Mouse (Mus musculus) R1 (cell line): Measurements from ENCODE around the gene Tbkbp1.

Experiments
- DNase-seq: peaks from one replicate; pipeline ENCODE4 v3.0.0-alpha.2; 2018; ENCODE audit warnings: low read depth, low spot score

Tbkbp1 gene

DNA sequence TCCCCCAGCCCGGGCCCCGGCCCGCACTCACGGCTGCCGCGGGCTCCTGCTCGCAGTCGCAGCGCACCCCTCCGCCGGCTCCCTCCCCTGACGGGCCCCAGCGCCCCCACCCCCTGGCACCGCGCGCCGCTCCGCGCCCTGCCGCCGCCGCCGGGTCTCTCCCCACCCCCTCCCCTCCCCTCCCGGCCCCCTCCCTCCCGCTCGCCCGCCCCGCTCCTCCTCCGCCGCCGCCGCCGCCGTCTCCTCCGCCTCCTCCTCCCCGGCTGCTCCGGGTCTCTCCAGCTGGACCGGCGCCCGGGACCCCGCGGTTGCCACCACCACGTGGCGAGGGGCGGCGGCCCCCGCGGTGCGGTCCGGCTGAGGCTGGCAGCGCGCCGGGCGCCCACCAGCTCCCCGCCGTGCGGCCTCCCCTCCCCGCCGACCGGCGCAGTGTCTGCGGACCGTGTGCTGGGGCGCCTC, at the start of gene Tbkbp1:
TSS of gene Tbkbp1 (minus strand) at position 153 of the 459 bp plus-strand sequence.
- DNase-seq, result no peak

- no peak for DNase-seq
Observed at GRCm38 (mm10) chr11:97199519-97199918, 48.2 kb upstream of the Tbkbp1 start.

DNA sequence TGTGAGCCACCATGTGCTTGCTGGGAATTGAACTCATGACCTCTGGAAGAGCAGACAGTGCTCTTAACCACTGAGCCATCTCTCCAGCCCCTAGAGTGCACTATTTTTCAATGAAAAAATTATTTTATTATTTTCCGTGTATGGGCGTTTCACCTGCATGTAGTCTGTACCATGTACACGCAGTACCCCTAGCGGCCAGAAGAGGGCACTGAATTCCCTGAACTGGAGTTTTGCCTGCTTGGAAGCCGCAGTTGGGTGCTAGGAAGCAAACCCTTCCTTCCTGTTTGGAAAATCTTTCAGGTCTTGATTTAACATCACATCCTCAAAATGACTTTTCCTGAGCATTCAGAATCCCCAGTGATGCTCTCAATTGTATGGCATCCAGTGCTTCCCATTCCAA, 47.3 kb upstream of the Tbkbp1 start:
- peak; percentile 80 for DNase-seq

DNA sequence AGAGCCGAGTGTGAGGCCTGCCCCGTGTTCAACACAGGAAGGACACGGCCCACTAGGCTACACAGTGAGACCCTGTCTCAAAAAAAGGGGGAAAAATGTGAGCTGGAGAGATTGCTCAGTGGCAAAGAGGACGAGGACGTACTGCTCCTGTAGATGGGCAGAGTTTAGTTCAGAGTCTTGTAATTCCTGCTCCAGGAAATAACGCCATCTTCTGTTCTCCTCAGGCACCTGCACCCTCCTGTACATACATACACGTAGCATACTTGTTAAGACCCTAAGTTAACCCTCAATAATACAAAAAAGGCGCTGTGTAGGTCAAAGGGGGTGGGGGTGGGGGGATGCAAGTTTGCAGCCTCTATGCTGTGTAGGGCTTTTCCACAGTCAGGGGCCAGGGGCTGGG, 45.7 kb upstream of the Tbkbp1 start:
- DNase-seq, result peak; percentile 72

DNA sequence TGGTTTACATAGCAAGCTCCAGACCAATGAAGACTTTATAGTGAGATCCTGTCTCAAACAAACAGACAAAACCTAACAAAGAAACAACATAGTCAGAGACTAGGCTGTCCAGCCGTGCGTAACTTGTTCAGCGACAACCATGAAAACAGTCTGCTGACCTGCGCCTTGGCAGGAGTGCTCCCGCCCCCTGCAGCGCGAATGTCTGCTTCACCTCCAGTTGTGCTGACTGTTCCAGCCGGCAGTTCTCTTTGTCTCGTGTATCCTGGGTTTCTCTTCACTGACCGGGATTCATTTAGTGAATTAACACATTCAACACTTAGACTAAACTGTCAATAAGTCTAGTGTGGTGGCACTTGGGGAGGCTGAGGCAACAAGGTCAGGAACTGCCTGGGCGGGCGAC, 45.2 kb upstream of the Tbkbp1 start:
- DNase-seq, result peak; percentile 70

DNA sequence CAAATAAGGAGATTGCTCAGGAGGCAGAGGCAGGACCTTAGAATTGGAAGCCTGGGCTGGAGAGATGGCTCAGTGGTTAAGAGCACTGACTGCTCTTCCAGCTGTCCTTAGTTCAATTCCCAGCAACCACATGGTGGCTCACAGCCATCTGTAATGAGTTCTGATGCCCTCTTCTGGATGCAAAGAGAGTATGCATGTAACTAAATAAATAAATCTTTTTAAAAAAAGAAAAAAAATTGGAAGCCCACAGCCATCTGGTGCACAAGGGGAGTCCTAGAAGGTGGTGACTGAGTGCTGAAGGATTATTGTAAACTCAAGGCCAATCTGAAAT, 41.3 kb upstream of the Tbkbp1 start:
- DNase-seq, result peak; percentile 70

GRCm38 (mm10) chr11:97191915-97192620, 40.8 kb upstream of the Tbkbp1 start:
- DNase-seq, result peak; percentile 92

DNA sequence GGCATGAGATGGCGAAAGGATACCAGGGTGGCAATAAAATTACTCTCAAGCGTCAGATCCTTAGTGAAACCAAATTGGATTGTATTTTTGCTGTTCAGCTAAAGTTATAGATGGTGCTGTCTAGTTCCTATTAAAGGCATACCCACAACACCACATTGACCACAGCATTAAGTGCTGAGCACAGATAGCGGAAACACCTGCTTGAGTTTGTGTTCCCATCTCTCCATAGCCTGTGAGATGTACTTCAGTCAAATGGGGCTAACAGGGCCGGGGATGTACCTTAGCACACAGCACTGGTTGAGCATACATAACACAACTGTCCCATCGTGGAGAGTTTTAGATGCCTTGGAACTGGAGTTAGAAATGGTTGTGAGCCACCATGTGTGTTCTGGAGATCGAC, 39.7 kb upstream of the Tbkbp1 start:
- DNase-seq, result no peak

GRCm38 (mm10) chr11:97189645-97190044, 38.4 kb upstream of the Tbkbp1 start:
- DNase-seq, result peak; percentile 65

- DNase-seq, result peak; percentile 72
Observed at GRCm38 (mm10) chr11:97189231-97189630, 37.9 kb upstream of the Tbkbp1 start.

GRCm38 (mm10) chr11:97188643-97188955, 37.3 kb upstream of the Tbkbp1 start:
- DNase-seq, result no peak

DNA sequence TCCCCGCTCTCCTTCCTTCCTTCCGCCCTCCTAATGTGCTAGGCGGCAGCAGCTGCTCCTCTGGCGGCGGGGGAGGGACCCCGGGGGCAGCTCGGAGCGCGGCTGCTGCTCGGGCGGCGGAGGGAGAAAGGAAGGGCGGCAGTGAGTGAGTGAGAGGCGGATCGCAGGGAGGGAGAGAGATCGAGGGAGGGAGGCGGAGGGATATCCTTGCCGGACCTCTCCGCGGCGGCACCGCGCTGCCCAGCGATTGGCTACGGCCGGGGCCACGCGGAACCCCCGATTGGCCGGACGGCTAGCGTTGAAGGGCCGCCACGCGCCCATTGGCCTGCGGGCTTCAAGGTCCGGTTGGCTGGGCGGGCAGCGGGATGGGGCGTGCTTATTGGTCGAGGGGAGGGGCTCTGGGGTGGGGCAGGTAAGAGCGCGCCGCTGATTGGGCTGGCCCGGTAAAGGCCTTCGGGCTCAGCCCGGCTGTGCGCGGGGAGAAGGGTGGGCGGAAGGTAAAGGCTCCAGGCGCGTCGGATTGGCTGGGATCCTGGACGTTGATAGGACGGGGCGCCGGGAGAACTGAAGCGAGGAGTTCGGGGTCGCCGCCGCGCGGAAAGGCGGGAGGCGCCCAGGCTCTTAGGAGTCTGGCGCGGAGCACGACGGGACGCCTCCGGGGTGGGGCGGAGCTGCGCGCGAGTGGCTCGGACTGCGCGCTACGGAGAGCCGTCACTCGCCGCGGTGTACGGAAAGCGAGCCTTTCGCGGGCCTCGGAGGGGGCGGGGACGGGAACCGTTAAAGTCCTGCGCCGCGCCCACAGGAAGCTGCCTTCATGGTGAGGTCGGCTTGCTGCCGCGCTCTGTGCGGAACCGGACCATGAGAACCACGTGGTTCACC, 36.7 kb upstream of the Tbkbp1 start, which contains the start of gene Kpnb1:
TSS of gene Kpnb1 (minus strand) at position 118 of the 879 bp plus-strand sequence.
- DNase-seq, result peak; percentile 99

DNA sequence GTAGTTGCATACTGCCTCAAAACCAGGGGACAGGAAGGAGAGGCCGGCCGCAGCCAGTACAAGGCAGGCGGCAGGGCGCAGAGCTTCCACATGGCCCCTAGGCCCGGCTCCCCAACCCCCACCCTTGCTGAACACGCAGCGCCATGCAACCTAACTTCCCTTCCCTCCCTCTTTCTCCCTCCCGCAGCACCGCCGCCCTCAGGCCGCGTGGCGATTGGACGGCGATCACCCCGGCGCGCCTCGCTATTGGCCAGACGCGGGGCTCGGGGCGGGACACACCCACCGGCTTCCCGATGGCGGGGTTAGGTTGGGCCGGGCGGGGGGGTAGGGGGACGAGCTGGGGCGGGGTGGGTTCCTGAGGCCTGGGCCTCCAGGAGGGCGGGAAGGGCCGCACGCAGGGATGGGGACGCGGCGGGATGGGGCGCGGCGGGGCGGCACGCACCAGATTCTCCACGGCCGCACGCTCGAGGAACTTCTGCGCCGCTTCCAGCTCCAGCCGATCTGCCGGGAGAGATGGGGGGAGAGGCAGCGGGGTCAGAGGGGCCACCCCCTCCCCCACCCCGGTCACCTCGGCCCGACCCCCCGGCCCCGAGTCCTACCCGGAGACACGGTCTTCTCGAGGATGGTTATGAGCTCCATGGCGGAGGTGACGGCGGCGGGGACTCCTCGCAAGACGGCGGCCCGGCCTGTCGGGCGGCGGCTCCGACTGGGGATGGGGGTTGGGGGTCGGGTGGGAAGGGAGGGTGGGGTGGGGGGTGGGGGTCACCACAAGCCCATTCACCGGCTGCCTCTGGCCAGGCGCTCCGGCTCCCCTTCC, 35.9 kb upstream of the Tbkbp1 start:
- peak; percentile 97 for DNase-seq

DNA sequence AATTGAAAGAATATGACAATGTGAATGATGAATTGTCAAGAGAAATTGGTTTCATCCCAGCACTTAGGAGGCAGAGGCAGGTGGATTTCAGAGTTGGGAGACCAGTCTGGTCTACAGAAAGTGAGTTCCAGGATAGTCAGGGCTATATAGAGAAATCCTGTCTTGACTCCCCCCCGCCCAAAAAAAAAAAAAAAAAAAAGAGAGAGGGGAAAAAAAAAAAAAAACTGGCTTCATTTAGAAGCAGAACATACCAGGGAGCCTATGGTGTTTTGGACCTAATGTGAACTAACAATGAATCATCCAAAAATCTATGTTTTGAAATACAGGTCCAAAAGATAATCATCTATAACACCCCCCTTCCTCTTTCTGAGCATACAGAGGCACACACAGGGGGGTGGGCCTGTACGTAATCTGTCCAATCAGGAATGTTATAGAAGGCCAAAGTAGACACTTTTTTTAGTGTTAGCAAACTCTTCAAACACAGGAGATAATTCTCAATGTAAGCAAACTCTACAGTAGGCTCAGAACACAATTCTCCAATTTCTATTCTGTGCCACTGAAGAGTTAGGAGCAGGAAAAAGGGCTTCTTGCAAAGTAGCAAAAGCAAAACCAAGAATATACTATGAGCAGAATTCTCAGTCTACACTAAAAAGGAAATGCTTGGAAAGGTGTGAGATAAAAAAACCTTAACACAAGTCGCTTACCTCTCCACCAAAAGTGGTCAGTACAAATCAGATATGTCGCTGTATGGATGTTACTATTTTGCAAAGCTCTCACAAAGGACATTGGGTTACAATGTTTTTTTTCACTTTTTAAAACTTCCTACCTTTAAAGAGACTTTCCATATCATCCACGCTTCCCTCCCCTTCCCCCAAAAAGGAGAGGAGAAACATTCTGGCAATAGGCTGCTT, 34.7 kb upstream of the Tbkbp1 start:
- DNase-seq, result no peak

GRCm38 (mm10) chr11:97184875-97185274, 33.6 kb upstream of the Tbkbp1 start:
- no peak for DNase-seq

DNA sequence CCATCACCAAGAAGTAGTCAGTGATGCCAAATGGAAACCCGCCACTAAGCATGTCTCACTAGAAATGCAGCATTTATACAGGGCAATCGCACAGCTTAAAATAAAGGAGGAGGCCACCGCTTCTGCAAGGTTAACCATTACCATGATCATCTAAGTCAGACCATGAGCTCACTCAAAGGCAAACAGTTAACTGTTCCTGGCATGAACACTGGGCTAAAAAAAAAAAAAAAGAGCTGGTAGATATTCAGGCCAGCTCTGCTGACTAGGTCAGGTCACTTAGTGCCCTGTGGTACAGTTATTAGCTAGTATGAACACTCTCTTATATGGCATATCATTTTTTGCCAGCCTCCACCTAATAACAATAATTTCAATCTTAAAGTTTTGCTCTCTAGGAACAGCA, 31.2 kb upstream of the Tbkbp1 start:
- DNase-seq, result no peak

DNA sequence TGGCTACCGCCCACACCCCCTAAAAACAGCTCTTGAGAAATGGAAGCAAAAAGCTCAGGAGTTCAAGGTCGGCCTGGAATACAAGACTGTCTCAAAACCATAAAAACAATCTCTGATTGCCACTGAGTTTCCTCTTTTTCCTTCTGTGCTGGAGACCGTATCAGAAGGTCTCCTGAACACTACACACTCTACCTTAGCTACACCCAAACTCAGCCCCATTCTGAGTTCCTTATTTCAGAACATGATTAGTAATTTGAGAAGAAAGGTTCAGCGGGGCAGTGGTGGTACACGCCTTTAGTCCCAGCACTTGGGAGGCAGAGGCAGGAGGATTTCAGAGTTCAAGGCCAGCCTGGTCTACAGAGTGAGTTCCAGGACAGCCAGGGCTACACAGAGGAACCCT, 29.8 kb upstream of the Tbkbp1 start:
- DNase-seq, result no peak

GRCm38 (mm10) chr11:97178198-97178597, 26.9 kb upstream of the Tbkbp1 start:
- no peak for DNase-seq

DNA sequence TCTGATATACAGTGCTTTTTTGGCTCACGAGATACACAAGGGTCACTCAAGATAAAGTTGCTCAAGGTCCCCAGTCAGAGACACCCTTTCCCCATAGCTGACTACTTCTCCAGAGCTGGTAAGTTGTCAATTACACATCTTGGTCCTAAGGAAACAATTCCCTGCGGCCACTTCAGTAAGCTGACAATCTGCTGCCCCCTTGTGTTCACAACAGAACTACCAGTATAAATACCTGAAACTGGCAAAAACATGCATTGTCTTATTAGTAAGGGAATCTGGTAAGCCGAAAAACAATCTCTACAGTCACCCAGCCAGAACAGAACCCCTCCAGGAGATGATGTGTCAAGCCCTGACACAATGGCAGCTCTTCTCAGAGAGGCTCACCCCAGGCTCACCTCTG, 25.6 kb upstream of the Tbkbp1 start:
- DNase-seq, result peak; percentile 77

GRCm38 (mm10) chr11:97175499-97175898, 24.2 kb upstream of the Tbkbp1 start:
- no peak for DNase-seq

GRCm38 (mm10) chr11:97160341-97160740, 9.0 kb upstream of the Tbkbp1 start:
- DNase-seq, result no peak
